Mouse (Mus musculus): ENCODE measurements around the gene 2310046K23Rik.
"Not testable (repeated sequence)": the region's sequence is repeated elsewhere in the genome, so short reads cannot be mapped to it uniquely, and the experiment has no call there.

Gene 2310046K23Rik

GRCm38 (mm10) chr3:92534411-92534810 is at the start of gene 2310046K23Rik:
2310046K23Rik (minus strand) TSS chr3:92534511.
- DNase-seq (ENCODE audit: low spot score in 2 of 2), result no peak

GRCm38 (mm10) chr3:92583164-92583826 is 49.0 kb upstream of the 2310046K23Rik start:
- DNase-seq (ENCODE audit: low spot score in 2 of 2), result no peak

DNA sequence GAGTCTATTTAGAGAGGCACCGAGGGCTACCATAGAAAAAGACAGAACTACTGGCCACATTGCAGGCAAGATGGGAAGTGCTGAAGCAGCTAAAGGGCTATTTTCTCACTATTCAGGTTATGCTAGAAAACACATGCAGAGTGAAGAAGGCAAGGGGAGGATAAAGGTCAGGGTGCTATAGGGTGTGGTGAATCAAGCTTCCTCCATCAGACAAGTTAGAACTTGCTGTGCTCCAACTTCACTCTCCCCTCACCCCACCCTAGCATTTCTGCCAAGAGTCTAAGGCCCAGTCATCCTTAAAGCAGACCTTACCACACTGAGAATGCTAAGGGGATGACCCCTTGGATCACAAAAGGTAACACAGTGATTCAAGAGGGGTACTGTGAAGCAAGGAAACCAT is 45.2 kb upstream of the 2310046K23Rik start:
- DNase-seq (ENCODE audit: low spot score in 2 of 2), result no peak

GRCm38 (mm10) chr3:92578652-92579413 is 44.5 kb upstream of the 2310046K23Rik start:
- no peak for DNase-seq (ENCODE audit: low spot score in 2 of 2)

DNA sequence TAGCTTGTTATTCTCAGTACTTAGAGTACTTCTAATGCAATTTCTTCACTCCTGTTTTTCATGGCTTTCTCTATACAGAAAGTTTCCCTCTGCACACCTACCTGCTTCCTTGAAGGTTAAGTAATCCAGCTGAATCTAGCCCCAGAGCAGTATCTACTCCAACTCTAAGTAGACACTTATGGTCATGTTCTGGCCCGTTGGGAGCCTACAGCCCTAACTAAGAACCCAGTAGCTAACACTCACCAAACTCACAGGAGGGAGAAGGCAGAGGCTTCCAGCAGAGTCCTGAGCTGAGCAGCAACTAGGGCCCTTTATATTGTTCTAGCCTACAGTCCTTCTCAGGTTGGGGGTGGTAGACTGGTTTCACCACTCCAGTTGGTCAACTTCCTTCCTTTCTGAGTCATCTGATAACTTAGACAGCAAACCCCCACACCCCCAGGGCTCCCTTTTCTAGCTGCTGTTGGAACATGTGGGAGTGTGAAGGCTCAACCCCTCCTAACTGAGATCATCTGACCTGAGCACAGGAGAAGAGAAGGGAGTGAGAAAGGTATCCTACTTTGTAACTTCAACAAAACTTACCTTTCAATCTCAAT is 39.2 kb upstream of the 2310046K23Rik start, which contains the start of gene Ivl:
Ivl (minus strand) TSS at position 287 of the 593 bp plus-strand sequence.
- DNase-seq (ENCODE audit: low spot score in 2 of 2), result no peak

DNA sequence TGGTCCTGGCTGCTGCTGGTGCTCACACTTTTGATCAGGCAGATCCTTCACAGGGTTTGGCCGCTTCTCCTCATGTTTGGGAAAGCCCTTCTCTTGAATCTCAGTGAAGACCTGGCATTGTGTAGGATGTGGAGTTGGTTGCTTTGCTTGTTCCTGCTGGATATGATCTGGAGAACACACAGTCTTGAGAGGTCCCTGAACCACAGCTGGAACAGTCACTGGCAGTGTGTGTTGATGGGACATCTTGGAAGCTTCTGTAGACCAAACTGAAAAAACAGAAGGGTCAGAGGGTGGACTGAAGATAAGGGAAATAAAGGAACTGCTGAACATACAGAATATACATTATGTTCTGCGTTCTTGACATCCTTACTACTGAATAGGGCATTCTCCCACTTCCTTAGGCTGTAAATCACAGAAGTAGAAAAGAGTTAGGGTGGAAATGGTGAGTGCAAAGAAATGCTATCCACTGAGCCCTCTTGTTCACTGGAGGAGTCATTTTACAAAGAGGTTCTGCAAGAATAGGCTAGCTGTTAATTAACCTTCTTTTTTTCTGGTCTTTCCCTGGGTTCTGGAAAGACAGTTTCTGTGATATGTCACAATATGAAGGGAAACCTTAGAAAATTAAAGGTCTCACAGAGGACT is 38.3 kb upstream of the 2310046K23Rik start:
- DNase-seq (ENCODE audit: low spot score in 2 of 2), result no peak

DNA sequence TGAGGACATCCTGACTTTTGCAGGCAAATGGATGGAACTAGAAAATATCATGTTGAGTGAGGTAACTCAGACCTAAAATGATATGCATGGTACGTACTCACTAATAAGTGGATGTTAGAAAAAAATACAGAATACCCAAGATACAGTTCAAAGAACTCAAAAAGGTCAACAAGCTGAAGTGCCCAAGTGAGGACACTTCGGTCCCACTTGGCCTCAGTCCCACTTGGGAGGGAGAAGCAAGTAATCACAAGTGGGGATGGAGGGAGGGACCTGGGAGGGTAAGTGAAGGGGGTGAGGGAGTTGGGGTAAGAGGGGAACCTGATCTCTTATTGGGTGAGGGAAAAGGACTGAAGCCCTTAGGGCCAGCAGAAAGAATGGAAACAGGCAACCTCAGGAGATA is 34.4 kb upstream of the 2310046K23Rik start:
- no peak for DNase-seq (ENCODE audit: low spot score in 2 of 2)

DNA sequence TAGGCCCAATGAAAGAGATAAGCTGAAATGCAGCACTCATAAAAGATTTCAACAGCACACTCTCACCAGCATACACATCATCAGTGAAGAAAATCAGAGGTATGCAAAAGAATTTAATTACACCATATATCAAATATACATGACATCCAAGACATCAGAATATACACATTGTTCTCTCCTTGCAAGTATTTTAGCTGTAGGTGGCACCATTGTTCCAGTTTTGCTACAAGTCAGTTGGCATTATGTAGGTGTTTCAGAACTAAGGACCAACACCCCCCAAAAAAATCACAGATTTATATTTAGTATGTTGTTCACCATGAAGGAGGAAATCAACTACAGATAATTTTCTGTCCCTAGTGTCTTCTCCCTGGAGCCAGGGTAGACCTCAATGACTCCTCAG is 31.1 kb upstream of the 2310046K23Rik start:
- DNase-seq (ENCODE audit: low spot score in 2 of 2), result no peak

DNA sequence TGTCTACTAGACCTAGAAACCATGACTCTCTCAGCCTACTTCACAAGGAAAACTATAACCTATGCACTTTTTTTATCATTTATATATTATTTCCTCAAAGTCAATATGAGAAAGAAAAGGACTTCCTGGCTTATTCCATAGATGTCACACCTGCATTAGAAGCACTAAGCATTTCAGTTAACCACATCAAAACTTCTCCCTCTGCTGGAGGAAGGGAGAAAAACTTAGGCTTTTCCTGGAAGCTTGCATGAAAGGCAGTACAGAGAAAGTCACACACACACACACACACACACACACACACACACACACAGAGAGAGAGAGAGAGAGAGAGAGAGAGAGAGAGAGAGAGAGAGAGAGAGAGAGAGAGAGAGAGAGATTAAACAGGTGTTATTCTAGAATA is 22.0 kb downstream of the 2310046K23Rik start:
- no peak for DNase-seq (ENCODE audit: low spot score in 2 of 2)

DNA sequence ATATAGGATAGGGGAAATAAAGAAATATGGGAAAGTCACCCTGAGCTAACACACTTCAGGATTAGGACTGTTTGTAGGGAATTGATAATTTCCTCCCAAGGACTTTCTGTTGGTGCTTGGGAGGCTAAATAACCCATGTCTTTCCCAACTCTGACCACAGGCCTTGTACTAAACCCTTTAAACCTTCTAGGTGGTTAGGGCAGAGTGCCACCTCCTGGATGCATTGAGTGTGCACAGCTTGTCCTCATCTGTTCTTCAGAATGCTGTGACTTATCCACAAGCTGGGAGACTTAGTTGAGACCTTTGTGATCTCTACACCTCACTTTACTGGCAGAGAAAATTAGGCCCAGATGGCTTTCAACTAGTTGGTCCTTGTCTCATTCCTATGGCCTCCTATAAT is 23.5 kb downstream of the 2310046K23Rik start:
- no peak for DNase-seq (ENCODE audit: low spot score in 2 of 2)

DNA sequence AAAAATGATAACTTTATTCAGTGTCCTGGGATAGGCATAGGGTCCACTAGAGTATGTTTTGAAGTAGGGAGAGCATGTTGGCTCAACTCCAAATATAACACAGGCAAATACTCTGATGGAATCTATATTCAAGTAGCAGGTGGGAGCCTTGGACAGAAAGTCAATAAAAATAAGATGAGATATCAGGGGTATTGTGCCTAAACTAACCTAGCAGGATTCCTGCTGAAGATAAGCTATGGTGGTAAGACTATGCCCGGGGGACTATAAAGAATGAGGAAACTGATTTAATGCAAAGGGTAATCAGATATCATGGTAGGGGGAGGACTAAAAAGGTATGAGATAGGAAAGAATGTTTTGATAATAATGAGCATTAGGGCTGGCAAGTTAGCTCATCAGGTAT is 26.1 kb downstream of the 2310046K23Rik start:
- no peak for DNase-seq (ENCODE audit: low spot score in 2 of 2)

GRCm38 (mm10) chr3:92503528-92503927 is 30.8 kb downstream of the 2310046K23Rik start:
- no peak for DNase-seq (ENCODE audit: low spot score in 2 of 2)

DNA sequence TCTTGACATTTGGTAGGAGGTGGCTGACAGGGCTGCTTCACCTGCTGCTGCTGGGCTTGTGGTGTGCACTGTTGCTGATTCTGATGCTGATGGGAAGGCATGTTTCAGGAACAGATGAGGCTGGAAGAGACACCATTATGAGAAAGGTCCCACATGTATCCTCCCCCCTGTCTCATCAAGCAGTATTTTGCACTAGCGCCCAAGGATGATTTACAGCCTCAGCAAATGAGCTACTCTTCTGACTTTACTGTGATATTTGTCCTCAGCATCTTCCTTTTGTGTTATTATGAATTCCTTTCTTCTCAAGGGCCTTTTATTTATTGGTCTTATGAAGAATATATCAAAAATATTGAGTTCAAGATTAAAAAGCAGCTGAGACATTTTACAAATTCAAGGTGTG is 33.9 kb downstream of the 2310046K23Rik start, which contains the start of gene Sprr4:
Sprr4 (minus strand) TSS at position 101 of the 400 bp plus-strand sequence.
- DNase-seq (ENCODE audit: low spot score in 2 of 2), result no peak

- DNase-seq (ENCODE audit: low spot score in 2 of 2), result not testable (repeated sequence)
These were observed 44.0 kb downstream of the 2310046K23Rik start for GRCm38 (mm10) chr3:92490262-92490661.

DNA sequence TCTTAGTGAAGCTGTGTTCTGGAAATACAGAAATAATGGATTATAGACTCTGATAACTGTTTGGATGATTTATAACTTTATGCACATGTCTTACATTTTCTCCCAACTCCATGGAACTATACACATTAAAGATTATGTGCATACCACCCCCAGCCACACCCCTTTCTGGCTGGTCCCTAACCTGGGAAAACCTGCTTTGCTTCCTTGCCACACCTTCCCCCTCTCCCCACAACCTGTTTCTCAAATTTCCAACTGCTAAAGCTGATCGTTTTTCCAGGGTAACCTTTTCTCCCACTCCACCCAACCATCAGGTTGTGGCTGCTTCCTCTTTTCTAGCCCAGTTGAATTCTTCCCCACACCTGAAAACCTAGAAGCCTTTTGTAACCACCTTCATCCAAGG is 48.0 kb downstream of the 2310046K23Rik start:
- no peak for DNase-seq (ENCODE audit: low spot score in 2 of 2)

- no peak for DNase-seq (ENCODE audit: low spot score in 2 of 2)
These were observed 48.4 kb downstream of the 2310046K23Rik start, which contains the start of gene Sprr1a for GRCm38 (mm10) chr3:92485863-92486262. Sprr1a (minus strand) TSS chr3:92485895.
